Mouse (Mus musculus) hindbrain, embryonic 11.5 days (tissue): ENCODE measurements around the gene Dlg2. TPM values are rescaled to one million over a fixed set of nuclear protein-coding genes. Genes with fewer than 3 reads are reported as not detected.

Source experiments
- ATAC-seq: fragments of 200-750 bp; cut with Nextera tagmentation; 2 replicates; pipeline ENCODE4 v1.8.0; 2017; ENCODE audit warnings: mild to moderate bottlenecking, moderate TSS enrichment, moderate library complexity; ENCODE audit not compliant: low FRiP score
- DNase-seq: peaks from one replicate; pipeline ENCODE4 v3.0.0-alpha.2; 2015; ENCODE audit warnings: low spot score
- H3K27ac ChIP-seq: fragments of 300-500 bp; sonication (generic); 2 replicates; pipeline ENCODE4 v1.5.1; 2014; ENCODE audit warnings: mild to moderate bottlenecking, low read depth, low read length
- H3K27me3 ChIP-seq: fragments of 300-500 bp; sonication (generic); 2 replicates; pipeline ENCODE4 v1.6.1; 2014; ENCODE audit warnings: mild to moderate bottlenecking, low read length, moderate library complexity, mixed read lengths; ENCODE audit not compliant: control insufficient read depth, insufficient read depth
- H3K36me3 ChIP-seq: fragments of 300-500 bp; sonication (generic); 2 replicates; pipeline ENCODE4 v1.6.1; 2014; ENCODE audit warnings: mild to moderate bottlenecking, low read length, moderate library complexity, mixed read lengths; ENCODE audit not compliant: control insufficient read depth, insufficient read depth
- H3K4me1 ChIP-seq: fragments of 300-500 bp; sonication (generic); replicated peaks from 2 replicates; pipeline ENCODE4 v1.6.1; 2014; ENCODE audit warnings: low read length, mixed read lengths; ENCODE audit not compliant: control insufficient read depth, insufficient read depth
- H3K4me2 ChIP-seq: fragments of 300-500 bp; sonication (generic); replicated peaks from 2 replicates; pipeline ENCODE4 v1.6.1; 2014; ENCODE audit warnings: mild to moderate bottlenecking, low read depth, low read length
- H3K4me3 ChIP-seq: fragments of 300-500 bp; sonication (generic); 2 replicates; pipeline ENCODE4 v1.5.1; 2014; ENCODE audit warnings: low read depth, low read length
- H3K9ac ChIP-seq: fragments of 300-500 bp; sonication (generic); 2 replicates; pipeline ENCODE4 v1.6.1; 2014; ENCODE audit warnings: low read depth, low read length
- H3K9me3 ChIP-seq: fragments of 300-500 bp; sonication (generic); 2 replicates; pipeline ENCODE4 v1.6.1; 2016; ENCODE audit warnings: low read length; ENCODE audit not compliant: control insufficient read depth
- WGBS: fragments of 180-500 bp; shearing (Covaris S2); extraction: QIAGEN DNeasy Blood & Tissue Kit; methylation state at CpG from one replicate; pipeline ENCODE4 v1.1.7; 2014; 5-methylcytosine and 5-hydroxymethylcytosine counted together
- polyA plus RNA-seq: library from polyadenylated mRNA; unstranded; fragments of >200 nt; fragmentation: Nextera tagmentation; extraction: Ambion mirVana; gene quantifications from 2 replicates; pipeline ENCODE4 v1.2.1, GENCODE M21; 2014

Dlg2 gene
- polyA plus RNA-seq, 1 experiment from 2014 or later: 3.1 TPM

DNA sequence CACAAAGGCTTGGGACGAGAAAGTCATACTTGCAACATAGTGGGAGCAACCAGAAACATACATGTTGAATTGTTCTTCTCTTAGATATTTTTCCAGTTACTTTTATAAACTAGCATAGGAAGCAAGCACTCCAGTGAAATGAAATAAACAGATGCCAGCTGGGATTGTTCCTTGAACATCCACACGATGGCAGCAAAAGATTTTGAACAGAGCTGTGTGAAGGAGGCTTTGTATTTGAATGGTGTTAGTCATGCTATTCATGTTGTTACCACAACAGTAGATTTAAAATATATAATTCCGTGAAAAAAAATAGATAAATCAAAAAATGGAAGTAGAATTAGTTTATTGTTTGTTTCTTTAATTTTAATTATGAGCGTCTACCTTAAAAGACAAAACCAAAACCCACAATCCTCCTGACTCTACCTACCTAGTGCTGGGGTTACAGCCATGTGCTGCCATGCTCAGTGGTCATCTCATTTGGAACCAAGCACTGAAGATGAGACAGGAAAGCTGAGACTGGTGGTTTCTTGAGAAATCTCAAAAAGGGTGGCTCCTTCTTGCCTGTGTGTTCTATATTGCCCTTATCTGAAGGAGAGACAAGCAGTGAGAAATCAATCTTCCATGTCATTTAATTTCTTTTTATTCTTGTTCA is 1626.5 kb downstream of the Dlg2 start:
- no peaks in the 10 kb centered on the region for H3K36me3 ChIP-seq
- DNase-seq (peak; percentile 78), ATAC-seq (peak; percentile 86)
- no peak overlapping the region for H3K4me3 ChIP-seq
- WGBS: 20% methylated on average over 4 of the region's 4 CpGs
- H3K9me3 ChIP-seq: no peaks in the 10 kb centered on the region
- H3K4me1 ChIP-seq: no peaks in the 10 kb centered on the region
- H3K4me2 ChIP-seq: no peak overlapping the region
- H3K9ac ChIP-seq: no peak overlapping the region
- H3K27me3 ChIP-seq: no peaks in the 10 kb centered on the region
- no peak overlapping the region for H3K27ac ChIP-seq

DNA sequence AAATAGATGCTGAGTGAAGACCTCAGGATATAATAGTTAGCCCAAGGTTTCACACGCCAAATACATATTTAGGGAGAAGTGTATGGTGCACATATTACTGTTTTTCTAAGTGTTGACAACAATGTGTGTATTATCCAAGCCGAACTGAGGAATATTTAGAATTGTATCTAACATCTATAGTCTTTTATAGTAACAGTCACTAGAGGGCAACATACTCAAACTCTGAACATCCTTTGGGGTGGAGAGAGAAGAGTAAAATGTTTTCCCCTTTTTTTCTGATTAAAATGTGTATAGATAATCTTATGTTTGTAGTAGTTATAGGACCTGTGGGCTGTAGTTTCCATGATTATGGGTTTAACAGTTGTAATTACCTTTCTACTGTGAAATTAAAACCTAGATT is 1629.0 kb downstream of the Dlg2 start:
- peak; percentile 15; the same call in 1 of the 2 replicates for ATAC-seq
- H3K9ac ChIP-seq: no peak overlapping the region
- H3K27me3 ChIP-seq: no peaks in the 10 kb centered on the region
- 43% methylated on average over 2 of the region's 2 CpGs for WGBS
- no peak overlapping the region for H3K27ac ChIP-seq
- DNase-seq: peak; percentile 9
- H3K4me1 ChIP-seq: no peaks in the 10 kb centered on the region
- no peaks in the 10 kb centered on the region for H3K9me3 ChIP-seq
- H3K36me3 ChIP-seq: no peaks in the 10 kb centered on the region
- H3K4me3 ChIP-seq: no peak overlapping the region
- H3K4me2 ChIP-seq: no peak overlapping the region

DNA sequence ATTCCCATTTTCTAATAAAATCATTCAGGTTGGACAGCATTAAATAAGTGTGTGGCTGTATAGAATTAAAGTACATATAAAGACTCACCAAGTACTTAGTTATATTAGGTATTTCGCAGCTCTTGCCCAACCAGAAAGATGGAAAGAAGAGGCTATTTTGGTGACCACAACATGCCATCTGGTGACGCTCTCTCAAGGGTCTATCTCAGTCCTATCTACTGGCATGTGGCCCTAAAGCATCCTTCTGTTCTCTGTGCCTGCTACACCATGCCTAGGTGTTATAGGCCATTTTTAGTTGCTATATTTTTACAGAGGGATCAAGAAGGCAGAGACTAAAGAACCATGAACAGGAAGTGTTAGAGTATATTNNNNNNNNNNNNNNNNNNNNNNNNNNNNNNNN is 1629.5 kb downstream of the Dlg2 start:
- 91% methylated on average over 2 of the region's 2 CpGs for WGBS

DNA sequence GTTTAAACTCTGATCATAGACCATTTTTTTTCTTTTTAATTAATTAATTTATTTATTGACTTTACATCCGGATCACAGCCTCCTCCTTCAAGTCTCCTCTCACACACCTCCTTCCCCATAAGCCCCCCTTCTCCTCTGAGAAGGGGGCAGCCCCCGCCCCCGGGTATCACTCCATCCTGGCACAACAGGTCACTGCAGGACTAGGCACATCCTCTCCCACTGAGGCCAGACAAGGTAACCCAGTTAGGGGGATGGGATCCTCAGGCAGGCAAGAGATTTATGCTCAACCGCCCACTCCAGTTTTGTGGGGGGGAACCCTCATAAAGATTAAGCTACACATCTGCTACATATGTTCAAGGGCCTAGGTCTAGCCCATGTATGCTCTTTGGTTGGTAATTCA is 1636.6 kb downstream of the Dlg2 start:
- ATAC-seq: no peak
- Histone ChIP-seq H3K4me2 (no peak overlapping the region), H3K4me1 (no peaks in the 10 kb centered on the region), H3K27me3 (no peaks in the 10 kb centered on the region), H3K9ac (no peak overlapping the region), H3K27ac (no peak overlapping the region), H3K36me3 (no peaks in the 10 kb centered on the region), H3K9me3 (no peaks in the 10 kb centered on the region), H3K4me3 (no peak overlapping the region)
- 85% methylated on average over 4 of the region's 4 CpGs for WGBS
- no peak for DNase-seq

More for the DNA sequence above, 1629.5 kb downstream of the Dlg2 start:
- Histone ChIP-seq H3K27me3 (no peaks in the 10 kb centered on the region), H3K36me3 (no peaks in the 10 kb centered on the region), H3K4me3 (no peak overlapping the region), H3K9me3 (no peaks in the 10 kb centered on the region), H3K4me1 (no peaks in the 10 kb centered on the region), H3K27ac (no peak overlapping the region), H3K4me2 (no peak overlapping the region), H3K9ac (no peak overlapping the region)
- no peak for ATAC-seq
- no peak for DNase-seq

DNA sequence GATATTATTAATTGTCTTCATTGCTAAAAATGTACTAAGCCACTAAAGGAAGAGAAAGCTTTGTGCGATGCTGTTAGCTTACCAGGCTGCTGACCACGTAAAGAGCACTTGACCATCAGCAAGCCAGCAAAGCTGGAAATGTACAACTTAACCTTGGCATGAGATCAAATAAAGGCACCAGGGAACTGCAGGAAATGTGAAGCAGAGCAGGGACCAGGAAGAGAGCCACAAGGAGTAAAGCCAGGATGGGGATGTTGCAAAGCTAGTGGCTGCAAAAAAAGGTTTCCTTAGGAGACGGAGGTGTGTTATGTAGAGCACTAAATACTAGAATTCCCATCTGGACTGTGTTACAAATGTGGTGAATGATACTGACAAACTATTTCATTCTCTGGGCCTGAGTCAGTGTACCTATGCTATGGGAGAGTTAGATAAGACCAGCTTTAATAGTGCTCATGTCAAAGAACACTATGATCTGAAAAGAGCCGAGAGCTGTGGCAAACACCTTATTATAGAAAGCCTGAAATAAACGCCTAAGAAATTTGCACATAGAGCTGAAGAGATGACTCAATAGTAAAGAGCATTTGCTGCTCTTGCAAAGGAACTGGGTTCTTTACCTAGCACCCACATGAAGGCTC is 1638.9 kb downstream of the Dlg2 start:
- Histone ChIP-seq H3K9ac (no peak overlapping the region), H3K4me1 (no peaks in the 10 kb centered on the region), H3K27ac (no peak overlapping the region), H3K4me2 (no peak overlapping the region), H3K36me3 (no peaks in the 10 kb centered on the region), H3K9me3 (no peaks in the 10 kb centered on the region), H3K4me3 (no peak overlapping the region), H3K27me3 (no peaks in the 10 kb centered on the region)
- ATAC-seq: no peak
- DNase-seq: no peak
- WGBS: 90% methylated on average over 5 of the region's 5 CpGs

DNA sequence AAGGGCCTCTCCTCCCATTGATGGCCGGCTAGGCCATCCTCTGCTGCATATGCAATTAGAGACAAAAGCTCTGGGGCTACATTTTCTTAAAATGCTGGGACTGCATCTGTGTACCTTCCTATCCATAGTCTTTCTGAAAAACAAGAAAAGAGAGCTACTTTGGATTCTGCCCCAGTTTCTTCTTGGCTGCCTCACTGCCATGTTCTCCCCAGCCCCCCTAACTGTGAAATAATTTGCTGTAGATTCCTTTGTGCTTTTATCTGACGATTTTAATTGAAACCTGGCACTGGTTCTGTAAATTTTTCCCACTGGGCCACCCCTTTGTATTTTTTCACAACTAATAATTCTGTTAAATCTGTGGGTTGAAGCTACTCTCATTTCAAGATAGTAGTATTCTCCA is 1646.8 kb downstream of the Dlg2 start:
- Histone ChIP-seq H3K27ac (no peak overlapping the region), H3K9ac (no peak overlapping the region), H3K27me3 (no peaks in the 10 kb centered on the region), H3K4me1 (no peaks in the 10 kb centered on the region), H3K4me3 (no peak overlapping the region), H3K9me3 (no peaks in the 10 kb centered on the region), H3K36me3 (no peaks in the 10 kb centered on the region), H3K4me2 (no peak overlapping the region)
- ATAC-seq: no peak
- 55% methylated on average over 2 of the region's 2 CpGs for WGBS
- no peak for DNase-seq

DNA sequence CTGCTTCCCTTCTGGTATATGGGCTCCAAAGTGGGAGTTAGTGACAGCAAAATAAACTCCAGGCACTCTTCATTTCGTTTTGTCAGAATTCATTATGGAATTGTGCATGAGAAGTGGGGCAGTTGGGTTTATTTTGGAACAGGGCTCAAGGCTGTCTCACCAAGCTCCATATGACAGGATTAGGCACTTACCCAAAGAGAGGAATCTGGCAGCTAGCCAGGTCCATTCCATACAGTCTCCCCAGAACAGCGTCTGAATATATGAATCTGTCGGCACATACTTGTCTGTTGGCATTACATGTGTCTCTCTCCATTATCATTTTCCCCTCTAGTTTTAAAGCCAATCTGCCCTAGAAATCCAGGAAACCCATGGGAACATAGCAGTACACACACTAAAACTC is 1649.4 kb downstream of the Dlg2 start:
- ATAC-seq (no peak), DNase-seq (no peak)
- no peaks in the 10 kb centered on the region for H3K36me3 ChIP-seq
- no peaks in the 10 kb centered on the region for H3K27me3 ChIP-seq
- H3K9me3 ChIP-seq: no peaks in the 10 kb centered on the region
- no peaks in the 10 kb centered on the region for H3K4me1 ChIP-seq
- no peak overlapping the region for H3K9ac ChIP-seq
- H3K4me3 ChIP-seq: no peak overlapping the region
- no peak overlapping the region for H3K27ac ChIP-seq
- WGBS: 74% methylated on average over 3 of the region's 3 CpGs
- H3K4me2 ChIP-seq: no peak overlapping the region

DNA sequence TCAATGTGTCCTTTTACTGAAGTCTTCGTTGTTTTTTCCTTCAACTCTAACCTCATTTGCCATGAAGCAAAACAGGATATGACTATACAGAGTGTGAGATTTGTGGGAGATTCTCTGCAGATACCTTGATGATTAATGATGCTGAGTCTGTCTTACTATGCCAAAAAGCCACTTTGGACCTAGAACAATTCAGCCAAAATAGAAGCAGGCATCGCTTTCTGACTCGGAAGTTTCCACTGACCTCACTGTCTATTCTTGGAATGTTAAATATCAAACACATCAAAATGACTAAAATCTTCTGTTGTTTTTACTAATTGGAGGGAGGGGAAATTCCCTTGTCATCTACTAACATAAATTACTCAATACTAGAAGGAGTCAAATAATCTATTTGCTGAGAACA is 1657.8 kb downstream of the Dlg2 start:
- Histone ChIP-seq H3K4me1 (no peaks in the 10 kb centered on the region), H3K36me3 (no peaks in the 10 kb centered on the region), H3K27me3 (no peaks in the 10 kb centered on the region), H3K9me3 (no peaks in the 10 kb centered on the region), H3K4me2 (no peak overlapping the region), H3K9ac (no peak overlapping the region), H3K27ac (no peak overlapping the region), H3K4me3 (no peak overlapping the region)
- 96% methylated on average over 3 of the region's 3 CpGs for WGBS
- DNase-seq (no peak), ATAC-seq (no peak)

DNA sequence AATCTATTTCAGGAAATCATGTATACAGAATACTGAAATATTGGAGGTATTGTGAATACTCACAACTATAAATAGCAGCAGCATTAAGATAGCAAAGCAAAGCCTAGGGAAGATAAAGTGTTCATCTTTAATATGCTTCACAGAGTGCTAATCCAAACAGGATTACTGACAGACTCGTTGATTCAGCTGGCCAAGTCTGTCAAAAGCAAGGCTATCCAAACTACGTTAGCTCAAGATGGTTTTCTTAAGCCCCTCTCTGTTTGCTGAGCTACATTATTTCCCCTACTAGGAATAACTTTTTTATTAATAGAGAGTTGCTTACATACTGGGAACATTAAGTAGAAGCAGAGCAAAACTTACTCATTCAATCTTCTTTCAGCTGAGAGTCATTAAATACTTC is 1659.2 kb downstream of the Dlg2 start:
- Histone ChIP-seq H3K36me3 (no peaks in the 10 kb centered on the region), H3K9ac (no peak overlapping the region), H3K4me2 (no peak overlapping the region), H3K4me3 (no peak overlapping the region), H3K27me3 (no peaks in the 10 kb centered on the region), H3K4me1 (no peaks in the 10 kb centered on the region), H3K9me3 (no peaks in the 10 kb centered on the region), H3K27ac (no peak overlapping the region)
- no peak for DNase-seq
- 71% methylated on average over 2 of the region's 2 CpGs for WGBS
- ATAC-seq: no peak
